Mouse (Mus musculus): ENCODE results near the gene Atp4b. TPM values are rescaled to one million over a fixed set of nuclear protein-coding genes. Genes with fewer than 3 reads are reported as not detected.

Gene Atp4b
- under 1 TPM in 1 of 2 experiments, not detected in 1; 0.28 TPM for polyA plus RNA-seq (2017; shearing (Covaris generic))

DNA sequence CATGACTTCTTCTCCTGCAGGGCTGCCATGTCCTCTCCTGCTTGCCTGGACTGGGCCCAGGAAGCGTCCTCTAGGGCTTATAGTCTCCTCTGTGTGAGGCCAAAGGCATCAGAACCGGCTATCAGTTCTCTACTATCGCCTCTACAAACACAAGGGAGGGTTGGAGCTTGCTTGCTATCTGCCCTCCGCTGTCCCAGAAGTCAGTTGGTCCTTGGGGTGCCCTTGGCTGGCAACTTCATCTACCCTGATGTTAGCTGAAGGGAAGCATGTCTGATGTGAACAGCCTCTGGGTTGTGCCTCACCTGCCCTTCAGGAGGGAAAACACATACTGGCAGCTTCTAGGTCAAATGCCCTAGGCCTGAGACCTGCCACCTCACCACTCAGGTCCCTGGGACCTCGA is at the start of gene Atp4b:
Atp4b (minus strand) TSS at position 101 of the 400 bp plus-strand sequence.

DNA sequence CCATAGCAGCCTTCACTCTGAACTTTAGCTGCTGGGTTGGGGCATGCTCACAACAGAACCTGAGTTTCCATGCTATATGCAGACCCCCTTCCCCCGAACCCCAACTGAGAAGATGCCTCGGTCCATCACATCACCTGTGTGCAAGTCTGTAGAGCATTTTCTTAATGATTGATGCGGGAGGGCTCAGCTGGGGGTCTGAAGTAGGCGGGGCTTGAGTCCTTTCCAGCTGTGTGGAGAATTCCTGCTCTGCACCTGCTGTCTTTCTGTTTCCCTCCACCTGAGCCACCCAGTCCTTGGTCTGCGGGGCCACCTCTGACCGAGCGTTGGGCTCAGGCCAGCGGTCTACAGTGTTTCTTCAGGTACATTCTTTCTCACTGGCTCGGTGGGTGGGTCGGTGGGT is 38.3 kb upstream of the Atp4b start, which contains the start of gene Tmem255b:
Tmem255b (plus strand) TSS at position 301 of the 400 bp plus-strand sequence.

DNA sequence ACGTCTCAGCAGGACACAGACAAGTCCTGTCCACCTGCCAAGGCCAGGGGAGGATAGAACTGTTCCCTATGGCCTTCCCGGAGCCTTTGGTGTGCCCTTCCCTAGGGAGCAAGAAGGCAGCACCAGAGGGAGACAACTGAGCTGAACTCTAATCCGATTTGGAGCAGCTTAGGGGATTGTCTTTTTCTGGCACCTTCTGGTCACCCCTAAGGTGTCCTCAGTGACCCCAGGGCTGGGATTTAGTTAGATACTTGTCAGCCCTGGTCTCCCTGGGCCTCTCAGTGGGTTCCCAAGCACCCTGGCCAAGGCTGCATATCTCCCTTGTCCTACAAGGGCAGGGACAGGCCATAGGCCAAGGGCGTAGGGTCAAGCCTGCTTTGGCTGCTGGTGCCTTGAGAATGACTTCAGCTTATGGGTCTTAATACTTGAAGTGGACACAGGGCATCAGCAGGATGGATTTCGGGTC is 8.1 kb upstream of the Atp4b start, which contains the start of gene Grk1:
Grk1 (plus strand) TSS at position 416 of the 466 bp plus-strand sequence.

DNA sequence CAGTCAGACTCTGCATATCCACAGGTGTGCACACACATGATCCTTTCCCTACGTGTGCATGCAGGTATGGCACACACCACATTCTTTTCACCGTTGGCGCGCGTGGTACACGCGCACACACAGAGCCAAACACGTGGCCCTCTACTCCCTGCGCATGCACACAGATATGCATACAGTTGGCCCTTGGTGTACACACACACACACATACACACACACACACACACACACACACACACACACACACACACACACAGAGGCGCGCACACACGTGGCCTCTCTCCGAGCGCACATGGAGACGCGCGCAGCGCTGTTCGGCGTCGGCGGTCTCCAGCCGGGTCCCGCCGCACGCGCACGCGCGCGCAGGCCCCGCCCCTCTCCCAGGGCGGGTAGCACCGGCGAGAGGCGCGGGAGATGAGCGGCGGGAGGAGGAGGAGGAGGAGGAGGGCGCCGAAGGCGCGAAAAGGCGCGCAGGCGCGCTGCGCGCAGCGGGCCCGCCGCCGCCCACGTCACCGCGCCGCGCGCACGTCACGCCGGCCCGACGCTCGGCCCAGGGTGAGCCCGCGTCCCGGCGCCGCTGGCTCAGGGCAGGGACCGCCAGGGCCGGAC is 58.3 kb downstream of the Atp4b start, which contains the start of gene Tfdp1:
Tfdp1 (plus strand) TSS at position 497 of the 606 bp plus-strand sequence.

Other genes starting within 250 kb of the Atp4b start
- gene Lamp1, start 237.7 kb downstream of the Atp4b start, polyA plus RNA-seq (2017; shearing (Covaris generic)), result 100 to 1,000 TPM; 217 to 236 TPM
- gene Grtp1, start 196.2 kb downstream of the Atp4b start, polyA plus RNA-seq (2017; shearing (Covaris generic)), result 1 to 10 TPM; 2.0 to 4.3 TPM
- 1 to 10 TPM in 1 of 2 experiments, under 1 TPM in 1; 0.46 to 2.0 TPM for gene Adprhl1, start 142.7 kb downstream of the Atp4b start, polyA plus RNA-seq (2017; shearing (Covaris generic))
- 10 to 100 TPM; 32.2 to 36.3 TPM for gene Dcun1d2, start 108.7 kb downstream of the Atp4b start, polyA plus RNA-seq (2017; shearing (Covaris generic))
- 10 to 100 TPM; 29.6 to 38.1 TPM for gene Tmco3, start 108.6 kb downstream of the Atp4b start, polyA plus RNA-seq (2017; shearing (Covaris generic))
- 10 to 100 TPM; 61.5 to 63.5 TPM for gene Tfdp1, start 58.1 kb downstream of the Atp4b start, polyA plus RNA-seq (2017; shearing (Covaris generic))
- gene Grk1, start 8.3 kb upstream of the Atp4b start, polyA plus RNA-seq (2017; shearing (Covaris generic)), result under 1 TPM in 1 of 2 experiments, not detected in 1; 0.42 TPM
- 1 to 10 TPM in 1 of 2 experiments, not detected in 1; 2.1 TPM for gene Tmem255b, start 38.4 kb upstream of the Atp4b start, polyA plus RNA-seq (2017; shearing (Covaris generic))
- gene Gas6, start 97.7 kb upstream of the Atp4b start, polyA plus RNA-seq (2017; shearing (Covaris generic)), result 1 to 10 TPM in 1 of 2 experiments, under 1 TPM in 1; 0.52 to 1.1 TPM
- under 1 TPM; 0.31 to 0.43 TPM for gene 1700029H14Rik, start 165.6 kb upstream of the Atp4b start, polyA plus RNA-seq (2017; shearing (Covaris generic))